Mouse (Mus musculus): ENCODE results near the gene D430042O09Rik. TPM values are rescaled to one million over a fixed set of nuclear protein-coding genes. Genes with fewer than 3 reads are reported as not detected.

Gene D430042O09Rik
- total and polyA plus RNA-seq, 2 experiments from 2014 or later: 4.6 to 19.8 TPM

DNA sequence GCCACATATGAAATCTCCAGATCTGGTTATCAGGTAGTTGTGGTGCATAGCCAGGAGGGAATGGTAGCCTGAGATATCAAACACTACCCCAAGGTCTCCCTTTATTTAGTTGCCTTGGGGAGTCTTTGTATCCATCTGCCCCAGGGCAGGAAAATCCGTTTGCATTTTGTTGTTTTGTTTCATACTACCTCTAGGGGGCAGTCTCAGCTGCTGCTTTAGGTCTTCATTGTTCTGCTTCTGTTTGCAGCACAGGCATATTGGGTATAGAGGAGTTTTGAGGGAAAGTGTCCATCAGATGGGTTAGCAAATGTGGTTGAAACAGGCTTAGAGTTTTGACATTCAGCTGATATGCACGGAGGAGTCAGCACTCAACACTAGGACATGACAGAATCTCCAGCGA lies 40.5 kb downstream of the D430042O09Rik start:
- H3K36me3 ChIP-seq (ENCODE audit: insufficient read depth): no peaks in the 10 kb centered on the region; the same call in 1 of the 2 replicates
- no peak overlapping the region for H3K27ac ChIP-seq (ENCODE audit: low read depth, low read length)
- H3K9me3 ChIP-seq (ENCODE audit: low read length): no peaks in the 10 kb centered on the region
- WGBS: 53% methylated on average over 3 of the region's 3 CpGs
- no peak overlapping the region for H3K4me3 ChIP-seq (ENCODE audit: low read depth, low read length)
- DNase-seq (peak; percentile 65), ATAC-seq (peak; percentile 34; the same call in 1 of the 2 replicates)
- TF ChIP-seq CTCF (IDR thresholded peaks at IDR 0.05; ENCODE audit: low read depth): peak; percentile 84
- no peaks in the 10 kb centered on the region for H3K4me1 ChIP-seq (ENCODE audit: insufficient read depth)
- H3K27me3 ChIP-seq (ENCODE audit: insufficient read depth, low read length): no peaks in the 10 kb centered on the region
- no peak overlapping the region for H3K9ac ChIP-seq
- no peak overlapping the region for H3K4me2 ChIP-seq (ENCODE audit: low read depth)

DNA sequence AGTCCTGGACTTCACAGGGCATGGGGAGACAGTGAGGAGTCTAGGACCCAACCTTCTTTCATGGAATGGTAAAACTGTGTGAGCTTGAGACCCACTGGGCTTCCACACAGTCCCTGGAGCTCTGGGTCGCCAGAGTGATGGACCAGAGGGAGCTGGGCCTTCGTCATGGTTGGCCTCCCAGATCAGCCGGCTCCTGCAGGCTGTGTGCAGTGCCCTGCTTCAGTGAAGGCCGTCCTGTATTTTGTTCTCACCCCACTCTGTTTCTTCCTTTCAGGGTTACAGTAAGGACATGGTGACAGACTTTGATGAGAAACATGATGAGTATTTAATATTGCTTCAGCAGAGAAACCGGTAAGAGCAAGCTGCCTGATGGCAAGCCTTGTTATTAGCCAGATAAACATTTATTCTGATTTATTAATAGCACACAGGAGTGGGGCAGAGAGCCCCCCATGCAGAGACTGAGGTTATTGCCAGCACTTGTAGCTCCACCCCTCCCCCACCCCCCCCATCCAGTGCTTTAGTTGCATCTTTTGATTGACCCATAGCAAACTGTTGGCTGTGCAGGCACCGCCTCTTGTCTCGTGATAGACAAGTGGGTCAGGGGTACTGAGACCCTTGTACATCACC lies 45.1 kb downstream of the D430042O09Rik start:
- Histone ChIP-seq H3K4me1 (ENCODE audit: insufficient read depth) (no peaks in the 10 kb centered on the region), H3K4me2 (ENCODE audit: low read depth) (no peak overlapping the region), H3K9me3 (ENCODE audit: low read length) (no peaks in the 10 kb centered on the region), H3K27ac (ENCODE audit: low read depth, low read length) (no peak overlapping the region), H3K27me3 (ENCODE audit: insufficient read depth, low read length) (no peaks in the 10 kb centered on the region), H3K9ac (no peak overlapping the region), H3K4me3 (ENCODE audit: low read depth, low read length) (no peak overlapping the region), H3K36me3 (ENCODE audit: insufficient read depth) (no peaks in the 10 kb centered on the region; the same call in 1 of the 2 replicates)
- WGBS: 85% methylated on average over 7 of the region's 7 CpGs
- no peak for TF ChIP-seq CTCF (IDR thresholded peaks at IDR 0.05; ENCODE audit: low read depth)
- no peak for DNase-seq
- no peak for ATAC-seq

DNA sequence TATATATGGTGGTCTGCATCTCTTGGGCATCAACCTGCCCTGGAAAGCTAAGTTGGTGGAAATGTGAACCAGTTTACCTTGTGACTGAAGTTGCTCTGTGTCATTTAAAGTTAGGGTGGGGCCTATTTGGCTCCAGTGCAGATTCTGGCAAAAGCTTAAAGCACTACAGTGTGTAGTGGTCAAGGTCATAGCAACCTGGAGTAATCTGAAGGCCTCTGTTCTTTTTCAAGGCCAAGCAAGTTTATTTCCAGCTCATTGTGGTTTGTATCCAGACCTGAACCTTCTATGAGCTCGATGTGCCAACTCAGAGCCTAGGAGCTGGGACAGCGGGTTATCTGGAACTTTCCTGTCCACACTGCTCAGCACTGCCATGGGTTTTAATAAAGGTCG lies 45.6 kb downstream of the D430042O09Rik start:
- ATAC-seq: no peak

DNA sequence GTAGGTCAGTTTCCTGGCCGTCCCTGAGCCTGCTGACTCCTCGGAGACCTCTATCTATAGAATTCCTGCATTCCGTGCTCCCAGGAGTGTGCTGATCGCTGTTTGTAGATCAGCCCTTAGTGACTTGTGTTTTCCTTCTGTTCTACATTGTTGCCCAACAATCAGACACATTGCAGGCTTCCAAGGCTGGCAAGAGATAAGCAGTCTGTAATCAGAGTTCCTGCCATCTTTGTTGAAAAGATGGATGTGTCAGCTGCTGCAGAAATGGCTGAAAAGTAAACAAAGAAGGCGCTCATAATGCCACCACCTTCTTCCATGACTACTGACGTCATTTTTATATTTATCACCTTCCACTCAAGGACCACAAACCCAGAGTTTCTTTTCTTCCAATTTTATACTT lies 49.1 kb downstream of the D430042O09Rik start:
- Histone ChIP-seq H3K27ac (ENCODE audit: low read depth, low read length) (no peak overlapping the region), H3K36me3 (ENCODE audit: insufficient read depth) (peaks cover 7% of the 10 kb centered on the region; the same call in 1 of the 2 replicates), H3K4me1 (ENCODE audit: insufficient read depth) (no peaks in the 10 kb centered on the region), H3K27me3 (ENCODE audit: insufficient read depth, low read length) (no peaks in the 10 kb centered on the region), H3K9me3 (ENCODE audit: low read length) (no peaks in the 10 kb centered on the region), H3K4me2 (ENCODE audit: low read depth) (no peak overlapping the region), H3K4me3 (ENCODE audit: low read depth, low read length) (no peak overlapping the region), H3K9ac (no peak overlapping the region)
- DNase-seq: peak; percentile 35
- TF ChIP-seq CTCF (IDR thresholded peaks at IDR 0.05; ENCODE audit: low read depth): no peak
- WGBS: 59% methylated on average over 6 of the region's 6 CpGs
- ATAC-seq: peak; percentile 59

More for the DNA sequence above, 45.6 kb downstream of the D430042O09Rik start:
- TF ChIP-seq CTCF (IDR thresholded peaks at IDR 0.05; ENCODE audit: low read depth): no peak
- no peaks in the 10 kb centered on the region for H3K4me1 ChIP-seq (ENCODE audit: insufficient read depth)
- H3K27ac ChIP-seq (ENCODE audit: low read depth, low read length): no peak overlapping the region
- H3K9me3 ChIP-seq (ENCODE audit: low read length): no peaks in the 10 kb centered on the region
- WGBS: 93% methylated on average over 3 of the region's 3 CpGs
- DNase-seq: no peak
- no peaks in the 10 kb centered on the region for H3K27me3 ChIP-seq (ENCODE audit: insufficient read depth, low read length)
- H3K9ac ChIP-seq: no peak overlapping the region
- no peak overlapping the region for H3K4me3 ChIP-seq (ENCODE audit: low read depth, low read length)
- H3K4me2 ChIP-seq (ENCODE audit: low read depth): no peak overlapping the region
- no peaks in the 10 kb centered on the region; the same call in 1 of the 2 replicates for H3K36me3 ChIP-seq (ENCODE audit: insufficient read depth)

DNA sequence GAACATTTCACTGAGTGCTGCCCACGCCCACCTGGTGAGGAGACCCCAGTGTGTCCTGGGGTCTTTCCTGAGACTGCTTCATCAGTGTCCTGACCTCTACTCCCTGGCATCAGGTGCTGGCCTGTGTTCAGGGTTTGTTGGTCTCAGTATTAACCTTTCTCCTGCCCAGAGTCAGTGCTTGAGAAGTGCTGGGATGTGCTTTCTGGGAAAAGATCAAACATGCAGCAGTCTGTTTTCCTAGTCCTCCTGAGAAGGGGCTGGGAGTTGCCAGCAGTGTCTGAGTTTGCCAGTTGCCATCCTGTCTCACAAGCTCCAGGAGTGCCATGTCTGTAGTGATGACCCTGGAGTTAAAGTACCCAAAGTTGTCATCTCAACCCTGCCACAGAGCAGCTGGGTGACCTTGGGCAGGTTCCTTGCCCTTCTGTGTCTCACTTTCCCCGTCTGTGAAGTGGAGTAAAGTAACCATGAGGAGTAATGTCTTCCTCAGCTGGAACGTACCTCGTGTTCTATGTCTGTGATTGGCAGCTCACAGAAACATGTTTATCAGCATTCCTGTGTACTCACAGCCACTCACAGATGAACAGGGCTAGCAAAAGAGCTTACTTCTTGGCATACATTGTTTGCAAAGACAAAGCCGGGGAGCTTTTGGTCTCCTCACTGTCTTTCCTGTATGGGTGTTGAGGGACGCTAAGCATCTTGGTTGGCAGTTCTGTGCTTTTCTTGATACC lies 50.4 kb downstream of the D430042O09Rik start:
- Histone ChIP-seq H3K9ac (no peak overlapping the region), H3K27ac (ENCODE audit: low read depth, low read length) (no peak overlapping the region), H3K27me3 (ENCODE audit: insufficient read depth, low read length) (no peaks in the 10 kb centered on the region), H3K4me2 (ENCODE audit: low read depth) (no peak overlapping the region), H3K36me3 (ENCODE audit: insufficient read depth) (peaks cover 7% of the 10 kb centered on the region; the same call in 1 of the 2 replicates), H3K9me3 (ENCODE audit: low read length) (no peaks in the 10 kb centered on the region), H3K4me3 (ENCODE audit: low read depth, low read length) (no peak overlapping the region), H3K4me1 (ENCODE audit: insufficient read depth) (no peaks in the 10 kb centered on the region)
- no peak for ATAC-seq
- TF ChIP-seq CTCF (IDR thresholded peaks at IDR 0.05; ENCODE audit: low read depth): no peak
- DNase-seq: no peak
- 59% methylated on average over 6 of the region's 6 CpGs for WGBS

DNA sequence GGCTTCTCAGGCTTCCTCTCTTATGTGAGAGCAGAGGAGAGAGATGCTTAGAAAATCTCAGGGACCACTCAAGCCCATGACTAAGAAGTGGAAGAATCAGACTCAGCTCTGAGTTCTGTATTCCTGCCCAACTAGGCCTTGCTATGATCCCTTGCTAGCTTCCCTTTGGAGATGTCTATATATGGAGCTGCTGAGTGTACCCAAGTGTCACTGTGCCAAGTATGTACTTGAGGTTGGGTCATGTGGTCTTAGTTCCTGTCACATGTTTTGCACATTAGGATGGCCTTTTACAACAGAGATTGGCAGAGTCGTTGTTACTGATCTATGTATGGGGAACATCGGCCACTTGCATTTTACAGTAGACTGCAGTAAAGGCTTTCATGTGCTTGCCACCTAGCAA lies 54.6 kb downstream of the D430042O09Rik start:
- DNase-seq (no peak), ATAC-seq (no peak)
- Histone ChIP-seq H3K4me2 (ENCODE audit: low read depth) (no peak overlapping the region), H3K4me1 (ENCODE audit: insufficient read depth) (no peaks in the 10 kb centered on the region), H3K9me3 (ENCODE audit: low read length) (no peaks in the 10 kb centered on the region), H3K27ac (ENCODE audit: low read depth, low read length) (no peak overlapping the region), H3K27me3 (ENCODE audit: insufficient read depth, low read length) (no peaks in the 10 kb centered on the region), H3K36me3 (ENCODE audit: insufficient read depth) (peaks cover 11% of the 10 kb centered on the region; the same call in 1 of the 2 replicates), H3K9ac (no peak overlapping the region), H3K4me3 (ENCODE audit: low read depth, low read length) (no peak overlapping the region)
- WGBS: 87% methylated on average over 2 of the region's 2 CpGs
- no peak for TF ChIP-seq CTCF (IDR thresholded peaks at IDR 0.05; ENCODE audit: low read depth)

Data from forebrain, postnatal 0 days (tissue).